Mouse (Mus musculus) bone marrow, adult 2 months (tissue): ENCODE measurements around the gene Fam124a. TPM values are rescaled to one million over a fixed set of nuclear protein-coding genes. Genes with fewer than 3 reads are reported as not detected.

Experiments
- H3K27ac ChIP-seq: fragments of 200-500 bp; 2 replicates; pipeline ENCODE4 v1.5.1; 2012; ENCODE audit warnings: low read depth, mild to moderate bottlenecking, control low read depth, inconsistent platforms, low read length; ENCODE audit not compliant: control insufficient read depth, poor library complexity, insufficient read depth
- H3K4me1 ChIP-seq: fragments of 200-500 bp; 2 replicates; pipeline ENCODE4 v1.6.1; 2011; ENCODE audit warnings: low read length; ENCODE audit not compliant: control insufficient read depth, insufficient read depth
- H3K4me3 ChIP-seq: fragments of 200-500 bp; replicated peaks from 2 replicates; pipeline ENCODE3; 2011; ENCODE audit warnings: mild to moderate bottlenecking, low read depth, low read length, control low read depth; ENCODE audit not compliant: control insufficient read depth
- CTCF ChIP-seq: fragments of 200-500 bp; IDR thresholded peaks from 2 replicates; pipeline ENCODE4 v1.5.1; 2011; ENCODE audit warnings: low read length, control low read depth; ENCODE audit not compliant: control insufficient read depth, insufficient read depth
- POLR2A ChIP-seq: fragments of 200-500 bp; IDR thresholded peaks from 2 replicates; pipeline ENCODE4 v1.6.1; 2011; ENCODE audit warnings: low read depth, mild to moderate bottlenecking, control low read depth, low read length, borderline replicate concordance; ENCODE audit not compliant: control insufficient read depth
- WGBS: fragments of 180-500 bp; shearing (Covaris S2); methylation state at CpG from one replicate; pipeline ENCODE4 v1.1.7; 2018; 5-methylcytosine and 5-hydroxymethylcytosine counted together
- polyA plus RNA-seq: library from polyadenylated mRNA; stranded (reverse); fragments of >200 nt; gene quantifications from 2 replicates; pipeline ENCODE4 v1.2.4, GENCODE M21; 2011; ENCODE audit warnings: low replicate concordance; ENCODE audit not compliant: missing spikeins, insufficient read depth, insufficient read length

The Fam124a gene
- polyA plus RNA-seq, 1 experiment, result 0.97 TPM

GRCm38 (mm10) chr14:62546296-62546695, 9.2 kb upstream of the Fam124a start:
- WGBS, result 80% methylated on average over 6 of the region's 6 CpGs

GRCm38 (mm10) chr14:62546746-62547145, 8.8 kb upstream of the Fam124a start:
- TF ChIP-seq POLR2A, result no peak
- TF ChIP-seq CTCF, result no peak
- WGBS, result 46% methylated on average over 4 of the region's 4 CpGs
- Histone ChIP-seq H3K27ac (no peak overlapping the region), H3K4me3 (no peak overlapping the region), H3K4me1 (no peaks in the 10 kb centered on the region)

More at GRCm38 (mm10) chr14:62546296-62546695, 9.2 kb upstream of the Fam124a start:
- TF ChIP-seq CTCF (no peak), POLR2A (no peak)
- H3K27ac ChIP-seq, result no peak overlapping the region
- no peak overlapping the region for H3K4me3 ChIP-seq
- no peaks in the 10 kb centered on the region for H3K4me1 ChIP-seq

- no peak overlapping the region for H3K27ac ChIP-seq
- WGBS, result 37% methylated on average over 4 of the region's 4 CpGs
- TF ChIP-seq POLR2A, result no peak
- no peak for TF ChIP-seq CTCF
- H3K4me3 ChIP-seq, result no peak overlapping the region
- no peaks in the 10 kb centered on the region for H3K4me1 ChIP-seq
These were observed 5.4 kb upstream of the Fam124a start for GRCm38 (mm10) chr14:62550121-62550520.

- WGBS, result 90% methylated on average over 4 of the region's 4 CpGs
- H3K4me1 ChIP-seq, result no peaks in the 10 kb centered on the region
- no peak for TF ChIP-seq POLR2A
- TF ChIP-seq CTCF, result no peak
- H3K27ac ChIP-seq, result no peak overlapping the region
- no peak overlapping the region for H3K4me3 ChIP-seq
These were observed 2.8 kb upstream of the Fam124a start for GRCm38 (mm10) chr14:62552771-62553170.

GRCm38 (mm10) chr14:62553786-62554185, 1.8 kb upstream of the Fam124a start:
- TF ChIP-seq CTCF (no peak), POLR2A (no peak)
- Histone ChIP-seq H3K27ac (no peak overlapping the region), H3K4me1 (no peaks in the 10 kb centered on the region), H3K4me3 (no peak overlapping the region)
- WGBS, result 50% methylated on average over 5 of the region's 5 CpGs

GRCm38 (mm10) chr14:62555840-62556810, 588 bp downstream of the Fam124a start:
- H3K27ac ChIP-seq, result no peak overlapping the region; the same call in 1 of the 2 replicates

GRCm38 (mm10) chr14:62557111-62557510, 1.6 kb downstream of the Fam124a start:
- TF ChIP-seq POLR2A (no peak), CTCF (no peak)
- Histone ChIP-seq H3K4me3 (no peak overlapping the region), H3K4me1 (no peaks in the 10 kb centered on the region), H3K27ac (no peak overlapping the region)
- WGBS, result 65% methylated on average over 3 of the region's 3 CpGs

More at GRCm38 (mm10) chr14:62555840-62556810, 588 bp downstream of the Fam124a start:
- 16% methylated on average over 38 of the region's 38 CpGs for WGBS
- TF ChIP-seq POLR2A (no peak), CTCF (no peak)
- Histone ChIP-seq H3K4me1 (no peaks in the 10 kb centered on the region), H3K4me3 (no peak overlapping the region)

- WGBS, result 71% methylated on average over 17 of the region's 17 CpGs
- TF ChIP-seq POLR2A, result no peak
- TF ChIP-seq CTCF, result no peak
These were observed 6.6 kb downstream of the Fam124a start for GRCm38 (mm10) chr14:62561875-62562748.

More at GRCm38 (mm10) chr14:62561875-62562748, 6.6 kb downstream of the Fam124a start:
- Histone ChIP-seq H3K4me3 (no peak overlapping the region), H3K27ac (no peak overlapping the region), H3K4me1 (no peaks in the 10 kb centered on the region)
